Mouse (Mus musculus) cerebellum, adult (tissue): ENCODE data around the gene Aldh3b1.

ENCODE experiments used
- ATAC-seq: cut with Nextera tagmentation; 2 replicates; pipeline ENCODE4 v1.9.2; 2017; ENCODE audit warnings: mild to moderate bottlenecking, moderate library complexity, mixed read lengths; ENCODE audit not compliant: insufficient number of reproducible peaks, low FRiP score, low TSS enrichment

The Aldh3b1 gene

DNA sequence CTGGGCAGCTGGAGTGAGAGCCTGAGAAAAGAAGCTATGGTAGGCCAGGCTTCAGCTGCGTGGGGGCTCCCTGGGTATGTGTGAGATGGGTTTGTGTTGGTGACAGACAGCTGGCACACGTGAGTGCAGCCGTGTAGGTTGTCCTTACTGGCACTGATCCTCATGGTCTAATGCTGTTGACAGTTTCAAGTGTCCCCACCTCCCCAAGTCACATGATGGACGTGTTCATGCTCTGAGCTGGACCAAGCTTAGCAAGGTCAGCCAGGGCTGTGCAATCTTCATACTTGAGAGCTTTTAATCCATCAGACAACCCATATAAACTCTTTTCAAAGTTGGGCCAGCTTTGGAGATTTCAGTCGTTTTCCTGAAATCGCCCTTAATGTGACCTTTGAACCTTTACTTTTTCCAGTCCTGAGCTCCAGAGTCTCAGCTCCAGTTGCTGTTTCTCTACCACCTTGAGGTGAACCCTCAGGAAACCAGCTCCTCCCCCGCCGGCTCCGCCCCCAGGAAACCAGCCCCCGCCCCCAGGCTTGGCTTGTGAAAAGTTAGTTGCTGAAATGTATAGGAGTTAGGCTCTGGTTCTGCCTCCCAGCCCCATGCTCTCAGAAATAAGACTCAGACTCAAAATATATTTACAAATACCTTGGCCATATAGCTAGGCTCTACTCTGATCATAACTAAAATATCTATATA lies 16.4 kb upstream of the Aldh3b1 start:
- ATAC-seq: no peak

DNA sequence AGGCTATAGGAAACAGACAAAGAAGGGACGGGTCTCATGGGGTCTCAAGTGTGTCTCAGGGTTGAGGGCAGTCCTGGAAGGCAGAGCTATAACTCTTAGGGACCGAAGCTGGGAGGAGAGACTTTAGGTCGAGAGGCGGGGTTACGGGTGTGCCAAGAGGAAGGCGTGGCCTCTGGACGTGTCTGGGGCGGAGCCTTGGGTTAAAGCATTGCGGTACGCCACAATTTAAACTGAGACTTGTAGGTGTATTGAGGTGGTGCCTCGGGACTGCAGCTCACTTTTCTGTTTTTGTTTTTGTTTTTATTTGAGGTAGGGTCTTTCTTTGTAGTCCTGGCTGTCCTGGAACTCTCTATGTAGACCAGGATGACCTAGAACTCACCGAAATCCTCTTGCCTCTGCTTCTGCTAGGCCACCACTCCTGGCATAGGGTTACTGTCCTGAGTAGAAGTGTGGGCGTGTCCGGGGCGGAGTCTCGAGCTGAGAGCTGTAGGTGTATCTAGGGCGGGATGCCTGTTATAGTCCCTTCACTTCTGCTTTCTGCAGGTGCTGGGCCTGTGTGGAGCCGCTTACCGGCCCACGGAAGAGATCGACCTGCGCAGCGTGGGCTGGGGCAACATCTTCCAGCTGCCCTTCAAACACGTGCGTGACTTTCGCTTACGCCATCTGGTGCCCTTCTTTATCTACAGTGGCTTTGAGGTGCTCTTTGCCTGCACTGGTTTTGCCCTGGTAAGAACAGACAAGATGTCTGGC lies 13.6 kb upstream of the Aldh3b1 start:
- ATAC-seq: no peak

DNA sequence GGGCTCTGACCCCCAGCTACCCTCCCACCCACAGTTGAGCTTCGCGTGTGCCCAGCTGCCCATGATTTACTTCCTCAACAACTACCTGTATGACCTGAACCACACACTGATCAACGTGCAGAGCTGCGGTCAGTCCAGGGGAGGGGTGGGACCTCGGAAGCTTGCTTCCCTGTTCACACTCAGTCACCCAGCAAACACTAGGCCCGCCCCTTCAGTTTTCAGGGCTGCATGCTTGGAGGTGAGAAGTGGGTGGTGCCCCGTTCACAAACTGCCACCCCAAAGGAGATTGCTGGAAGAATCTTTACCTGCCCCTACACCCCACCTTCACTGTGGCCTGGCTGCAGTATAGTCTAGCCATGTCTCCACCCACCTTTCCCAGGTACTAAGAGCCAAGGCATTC lies 12.7 kb upstream of the Aldh3b1 start:
- ATAC-seq: no peak

DNA sequence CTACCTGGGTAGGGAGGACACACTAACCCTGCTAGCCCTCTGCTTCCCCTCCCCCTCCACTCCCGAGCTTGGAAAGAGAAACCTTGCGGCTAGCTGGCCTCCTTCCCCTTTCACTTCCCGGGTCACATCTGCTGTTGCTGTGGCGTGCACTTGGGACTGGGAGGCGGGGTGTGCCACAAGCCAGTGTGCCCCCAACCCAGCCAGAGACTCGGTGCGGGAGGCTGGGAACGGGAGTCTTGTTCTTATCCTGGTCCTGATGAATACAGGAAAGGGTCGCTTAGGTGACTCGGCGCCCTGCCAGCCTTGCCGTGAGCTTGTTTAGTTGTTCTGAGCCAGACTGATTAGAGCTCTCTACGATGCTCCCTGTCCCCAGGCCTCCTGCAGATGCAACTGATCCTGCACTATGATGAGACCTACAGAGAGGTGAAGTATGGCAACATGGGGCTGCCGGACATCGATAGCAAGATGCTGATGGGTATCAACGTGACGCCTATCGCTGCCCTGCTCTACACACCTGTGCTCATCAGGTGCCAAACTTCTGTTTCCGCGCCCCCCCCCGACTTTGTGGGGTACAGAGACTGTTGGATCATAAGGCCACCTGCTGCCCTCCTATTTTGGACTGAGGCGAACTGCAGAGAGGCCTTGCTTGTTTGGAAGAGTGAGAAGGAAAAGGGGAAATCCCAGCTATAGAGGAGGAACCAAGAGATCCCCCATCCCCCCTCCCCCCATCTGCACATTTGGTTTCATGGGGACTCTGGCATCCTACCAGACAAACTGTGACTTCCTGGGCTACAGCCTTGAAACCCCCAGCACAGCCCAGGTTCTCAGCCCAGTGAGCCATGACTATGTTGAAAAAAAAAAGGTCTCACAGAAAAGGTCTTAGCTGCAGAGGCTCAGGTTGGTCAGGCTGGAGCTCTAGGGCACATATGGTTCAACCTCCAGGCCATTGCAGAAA lies 6.6 kb upstream of the Aldh3b1 start:
- ATAC-seq: peak; percentile 26; the same call in 1 of the 2 replicates

DNA sequence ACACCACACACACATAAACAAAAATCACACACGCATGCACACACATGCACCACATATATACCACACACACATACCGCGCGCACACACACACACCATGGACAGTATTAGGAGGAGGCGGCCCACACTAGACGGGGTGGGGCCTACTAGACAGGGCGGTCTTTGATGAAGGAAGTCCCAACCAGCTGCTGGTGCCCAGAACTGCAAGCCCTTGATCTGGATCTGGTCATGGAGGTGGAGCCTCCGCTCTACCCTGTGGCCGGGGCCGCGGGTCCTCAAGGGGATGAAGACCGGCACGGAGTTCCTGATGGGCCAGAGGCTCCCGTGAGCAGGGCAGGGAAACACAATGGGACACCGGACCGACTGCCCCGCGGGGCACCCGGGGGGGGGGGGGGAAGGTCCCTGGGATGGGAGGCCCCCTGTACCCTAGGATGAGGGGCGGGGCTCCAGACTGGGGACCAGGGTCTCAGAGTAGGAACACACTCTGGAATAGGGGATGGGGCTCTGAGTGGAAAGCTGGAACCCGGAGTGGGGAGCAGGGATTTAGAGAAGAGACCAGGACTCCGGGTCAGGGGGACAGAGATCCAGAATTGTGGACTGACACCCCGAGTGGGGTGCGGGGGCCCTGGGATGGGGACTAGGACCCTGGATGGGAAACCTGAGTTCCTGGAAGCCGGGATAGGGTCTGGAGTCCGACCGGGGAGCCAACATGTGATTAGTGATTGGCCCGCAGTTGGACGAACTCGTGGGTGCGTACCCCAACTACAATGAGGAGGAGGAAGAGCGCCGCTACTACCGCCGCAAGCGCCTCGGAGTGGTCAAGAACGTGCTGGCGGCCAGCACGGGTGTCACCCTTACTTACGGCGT lies 5.7 kb upstream of the Aldh3b1 start, which contains the start of gene Unc93b1:
Unc93b1 (plus strand) TSS at position 155 of the 864 bp plus-strand sequence.
- 0 out of 2 replicates have a peak, but pooled peaks have one; percentile 20 for ATAC-seq

DNA sequence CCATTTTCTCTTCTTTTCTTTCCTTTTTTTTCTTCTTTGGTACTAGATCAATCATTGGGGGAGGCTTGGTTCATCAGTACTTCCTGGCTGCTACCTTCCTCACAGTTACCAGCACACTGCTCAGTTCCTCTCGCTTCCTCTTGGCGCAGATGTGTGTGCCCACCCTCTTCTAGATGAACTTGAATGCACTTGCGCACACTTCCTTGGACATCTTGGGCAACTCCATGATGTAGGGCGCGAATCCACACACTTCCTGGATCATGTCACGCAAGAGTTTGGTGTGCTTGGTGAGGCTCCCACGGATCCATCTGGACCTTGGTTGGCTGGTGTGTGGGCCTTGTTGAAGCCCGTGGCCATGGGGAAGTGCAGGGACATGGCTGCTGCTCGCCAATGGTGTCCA lies 2.1 kb upstream of the Aldh3b1 start:
- ATAC-seq: no peak

DNA sequence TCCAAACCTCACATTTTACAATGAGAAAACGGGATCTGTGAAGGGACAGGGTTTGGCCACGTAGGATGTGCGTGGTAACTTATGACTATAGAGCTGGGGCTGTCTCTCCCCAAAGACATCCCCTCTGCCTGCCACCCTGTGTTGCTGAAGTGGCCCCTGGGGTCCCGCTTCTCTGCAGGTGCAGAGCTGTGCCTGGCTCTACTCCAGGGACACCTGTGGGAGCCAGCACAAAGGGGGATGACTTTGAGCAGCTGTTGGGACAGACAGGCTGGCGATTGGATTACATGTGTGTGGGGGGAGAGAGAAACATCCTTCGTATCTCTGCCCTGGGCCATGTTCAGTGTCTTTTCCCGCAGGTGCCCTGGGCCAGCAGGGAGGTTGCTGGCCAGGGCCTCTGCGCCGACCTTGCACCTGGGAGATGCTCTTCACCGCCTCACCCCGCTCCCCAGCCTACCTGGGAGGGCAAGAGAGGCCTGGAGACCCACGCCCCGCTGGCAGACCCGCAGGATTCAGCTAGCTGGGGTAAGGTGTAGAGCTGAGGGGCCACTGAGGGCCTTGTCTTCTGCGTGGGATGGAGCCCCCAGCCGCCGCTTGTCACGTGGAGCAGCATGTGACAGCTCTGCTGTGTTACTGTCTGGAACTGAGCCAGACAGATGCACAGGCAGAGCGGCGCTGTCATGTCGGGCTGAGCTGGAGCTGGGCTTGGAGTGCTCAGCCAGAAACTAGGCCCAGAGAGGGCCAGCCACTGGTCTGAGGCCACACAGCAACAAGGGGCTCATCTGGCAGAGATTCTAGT lies 852 bp upstream of the Aldh3b1 start:
- no peak for ATAC-seq

DNA sequence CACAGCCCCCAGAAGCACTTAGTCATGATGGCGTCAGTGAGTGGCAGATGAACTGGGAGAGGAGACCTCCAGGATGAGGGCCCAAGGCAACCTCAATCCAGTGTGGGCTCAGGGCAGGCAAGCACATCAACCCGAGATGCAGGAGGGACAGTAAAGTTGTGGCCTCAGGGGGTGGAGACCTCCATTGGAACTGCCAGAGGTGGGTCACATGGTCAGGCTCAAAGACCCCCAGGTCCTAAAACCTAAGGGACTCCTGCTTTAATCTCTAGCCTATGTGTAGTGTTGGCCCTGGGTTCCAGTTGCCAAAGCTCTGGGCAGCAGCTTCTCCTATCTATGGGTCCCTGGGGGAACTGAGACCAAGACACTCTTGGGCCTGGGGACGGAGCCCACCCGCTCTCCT lies 829 bp downstream of the Aldh3b1 start:
- ATAC-seq: no peak

DNA sequence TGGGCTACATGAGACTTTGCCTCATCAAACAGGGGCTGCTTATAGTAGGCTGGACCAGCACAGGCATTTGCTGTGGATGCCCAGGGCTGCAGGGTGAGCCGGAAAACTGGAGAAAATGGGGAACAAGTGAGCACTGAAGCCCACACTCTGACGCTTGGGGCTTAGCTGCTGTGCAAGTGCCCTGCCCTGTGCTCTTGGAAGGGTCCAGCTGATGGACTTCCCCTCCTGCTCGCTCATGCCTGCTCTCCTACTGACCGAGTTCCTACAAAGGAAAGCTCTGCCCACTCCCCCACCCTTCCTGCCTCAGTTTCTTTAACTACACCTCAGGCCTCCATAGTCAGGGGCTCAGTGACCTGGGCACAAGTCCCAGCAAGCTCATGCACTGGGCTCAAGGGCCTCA lies 1.6 kb downstream of the Aldh3b1 start:
- ATAC-seq: no peak

DNA sequence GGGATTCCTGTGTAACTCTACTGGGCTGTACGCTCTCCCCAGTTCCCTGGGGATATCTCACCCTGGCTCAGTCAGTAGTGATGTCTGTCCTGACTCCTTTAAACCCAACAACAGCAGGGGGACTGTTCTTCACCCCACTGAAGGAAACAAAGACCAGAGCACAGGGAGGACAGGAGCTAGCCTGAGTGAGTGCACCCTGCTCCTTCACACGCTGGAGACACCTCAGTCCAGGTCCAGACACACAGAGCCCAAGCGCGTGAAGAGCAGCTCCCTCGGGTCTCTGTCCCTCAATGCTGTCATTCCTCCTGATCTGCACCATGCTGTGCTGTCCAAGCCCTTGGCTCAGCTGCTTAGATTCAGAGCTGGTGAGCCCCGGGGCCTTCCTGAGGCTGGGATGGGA lies 2.9 kb downstream of the Aldh3b1 start:
- no peak for ATAC-seq

DNA sequence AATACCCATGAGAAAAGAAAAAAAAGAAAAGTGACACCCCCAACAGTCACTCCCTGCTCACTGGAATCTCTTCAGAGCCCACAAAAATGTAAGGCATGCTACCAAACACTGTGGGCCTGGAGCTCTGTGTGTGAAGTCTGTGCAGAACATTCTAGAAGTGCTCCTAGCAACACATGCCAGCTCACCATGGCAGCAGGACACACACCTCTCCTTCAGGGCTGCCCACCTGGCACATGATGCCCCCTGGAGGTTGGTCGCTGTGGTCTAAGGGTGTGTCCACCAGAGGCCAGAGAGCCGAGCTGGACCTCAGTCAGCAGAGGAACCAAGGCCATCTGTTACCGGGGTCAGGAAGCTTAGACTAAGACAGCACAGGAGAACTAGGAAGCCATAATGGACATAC lies 3.3 kb downstream of the Aldh3b1 start:
- no peak for ATAC-seq

DNA sequence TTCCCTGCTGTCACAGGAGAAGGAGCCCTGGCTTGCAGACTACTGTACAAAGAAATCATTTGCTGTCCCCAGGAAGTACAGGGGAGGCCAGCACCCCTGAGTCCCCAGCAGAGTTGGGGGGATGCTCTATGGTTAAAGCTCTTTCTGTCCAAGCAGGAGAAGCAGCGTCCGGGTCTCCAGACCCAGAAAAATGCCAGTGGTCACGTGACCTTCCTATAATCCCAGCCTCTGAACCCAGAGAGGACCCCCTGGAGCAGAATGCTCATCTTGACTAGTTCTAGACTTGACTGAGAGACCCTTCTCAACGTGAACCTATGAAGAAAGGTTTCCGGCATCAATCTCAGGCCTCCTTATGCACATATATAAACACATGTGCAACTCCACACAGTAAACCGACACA lies 3.7 kb downstream of the Aldh3b1 start:
- no peak for ATAC-seq

DNA sequence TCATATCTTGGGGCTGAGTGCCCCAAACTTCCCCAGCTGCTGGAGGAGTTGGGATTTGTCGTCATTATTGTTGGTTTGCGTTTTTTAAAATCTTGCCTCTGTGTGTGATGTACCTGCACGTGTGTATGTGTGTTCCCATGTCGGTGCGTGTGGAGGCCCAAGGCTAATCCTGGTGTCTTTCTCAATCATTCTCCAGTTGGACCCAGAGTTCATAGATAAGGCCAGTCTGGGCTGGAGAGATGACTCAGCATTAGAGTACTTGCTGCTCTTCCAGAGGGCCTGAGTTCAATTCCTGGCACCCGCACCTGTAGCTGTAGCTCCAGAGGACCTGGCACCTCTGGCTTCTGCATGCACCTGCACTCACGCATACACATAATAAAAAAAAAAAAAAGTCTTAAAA lies 4.7 kb downstream of the Aldh3b1 start:
- no peak for ATAC-seq

DNA sequence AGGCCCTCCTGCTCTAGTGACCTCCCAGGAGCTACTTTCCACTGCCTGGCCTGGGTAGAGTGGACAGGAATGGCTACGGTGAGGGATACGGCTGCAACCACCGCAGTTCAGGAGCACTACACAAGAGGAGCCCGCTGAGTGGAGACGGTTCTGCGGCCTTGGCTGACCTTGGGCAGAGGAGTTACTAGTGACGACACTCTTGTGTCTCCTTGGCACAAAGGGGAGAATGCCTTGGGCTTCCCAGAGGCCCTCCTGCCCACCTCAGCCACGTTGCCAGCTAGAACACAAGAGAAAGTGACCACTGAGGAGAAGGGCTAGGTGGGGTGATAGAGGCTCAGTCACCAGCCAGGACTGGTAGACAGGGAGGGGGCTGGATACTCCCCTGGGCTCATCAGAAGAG lies 5.4 kb downstream of the Aldh3b1 start:
- no peak for ATAC-seq

DNA sequence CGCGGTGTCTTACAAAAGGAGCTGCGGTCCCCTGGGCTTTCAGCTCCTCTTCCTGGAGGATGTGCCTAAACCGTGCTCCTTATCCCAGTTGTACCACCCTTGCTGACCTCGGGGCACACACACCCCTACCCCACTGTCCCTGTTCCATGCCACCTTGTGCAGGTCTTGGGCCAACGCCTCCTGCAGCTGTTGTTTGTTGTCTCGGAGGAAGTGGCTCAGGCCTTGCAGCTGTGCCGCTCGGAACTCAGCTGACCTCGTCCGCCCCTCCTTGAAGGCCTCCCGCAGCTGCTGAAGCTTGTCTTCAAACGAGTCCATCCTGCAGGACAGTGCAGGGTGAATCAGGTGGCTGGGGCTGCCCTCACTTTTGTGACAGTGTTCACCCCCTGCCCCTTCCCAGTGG lies 6.0 kb downstream of the Aldh3b1 start:
- no peak for ATAC-seq

DNA sequence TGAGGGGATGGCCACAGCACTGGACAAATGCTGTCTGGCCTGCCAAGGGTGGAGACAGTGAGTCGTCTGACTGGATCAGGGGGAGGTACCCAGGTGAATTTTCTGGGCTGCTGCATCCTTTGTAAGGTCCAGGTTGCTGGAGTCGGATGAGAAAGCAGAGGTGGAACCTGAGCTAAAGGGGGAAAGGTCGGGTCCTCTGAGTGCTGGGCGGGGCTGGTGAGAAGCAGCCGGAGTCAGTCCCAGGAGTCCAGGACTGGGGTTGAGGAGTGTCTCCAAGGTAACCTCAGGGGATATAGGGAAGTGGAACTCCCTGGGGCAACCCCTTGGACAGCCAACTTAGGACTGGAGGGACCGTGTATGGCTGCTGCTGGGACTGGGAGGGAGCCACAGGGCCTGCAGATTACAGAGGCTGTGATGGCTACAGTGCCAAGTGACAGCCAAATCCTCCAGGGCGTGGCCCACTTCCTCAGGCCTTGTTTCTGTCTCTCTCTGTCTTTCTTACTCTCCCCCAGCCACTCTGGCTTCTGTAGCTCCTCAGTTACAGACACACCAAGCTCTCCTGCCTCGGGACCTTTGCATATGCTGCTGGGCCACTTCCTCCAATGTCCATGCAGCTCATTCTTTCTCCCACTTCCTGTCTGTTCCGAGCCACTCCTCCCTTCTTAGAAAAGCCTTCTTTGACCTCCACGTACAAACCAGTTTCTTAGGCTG lies 6.8 kb downstream of the Aldh3b1 start:
- no peak for ATAC-seq

DNA sequence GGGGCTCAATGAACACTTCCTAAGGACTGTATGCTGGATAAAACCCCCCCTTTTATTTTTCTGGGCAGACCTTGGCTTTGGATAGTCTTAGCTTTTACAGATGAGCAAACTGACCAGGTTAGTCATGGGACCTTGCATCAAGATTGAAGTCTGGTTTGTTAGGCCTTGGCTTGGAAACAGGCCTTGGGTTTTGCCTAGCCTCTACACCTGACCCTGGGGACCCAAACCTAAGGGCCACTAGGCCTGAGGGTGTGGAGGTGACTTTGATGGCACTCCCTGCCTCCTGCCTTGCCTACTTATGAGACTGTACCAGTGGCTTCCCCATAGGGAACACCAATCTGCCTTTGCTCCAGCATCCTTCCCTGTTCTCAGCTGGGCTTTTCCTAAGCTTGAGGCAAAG lies 9.7 kb downstream of the Aldh3b1 start:
- no peak for ATAC-seq

DNA sequence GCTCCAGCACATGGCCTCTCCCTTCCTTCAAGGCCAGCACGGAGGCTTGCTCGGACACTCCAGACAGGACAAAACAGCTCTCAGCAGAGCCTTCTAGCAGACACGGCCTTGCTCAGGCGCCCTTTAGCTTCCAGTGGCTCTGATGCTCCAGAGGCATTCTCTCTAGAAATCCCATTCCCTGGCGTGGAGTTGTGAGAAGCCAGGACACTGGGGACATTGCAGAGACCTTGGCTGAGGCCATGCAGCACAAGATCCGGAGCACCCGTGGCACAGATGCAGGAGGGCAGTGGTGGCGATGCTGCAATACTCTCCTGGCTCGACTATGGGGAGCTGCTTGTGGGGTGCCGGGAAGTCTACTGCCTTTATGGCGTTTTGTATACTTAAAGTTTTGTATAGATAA lies 12.9 kb downstream of the Aldh3b1 start:
- ATAC-seq: no peak

DNA sequence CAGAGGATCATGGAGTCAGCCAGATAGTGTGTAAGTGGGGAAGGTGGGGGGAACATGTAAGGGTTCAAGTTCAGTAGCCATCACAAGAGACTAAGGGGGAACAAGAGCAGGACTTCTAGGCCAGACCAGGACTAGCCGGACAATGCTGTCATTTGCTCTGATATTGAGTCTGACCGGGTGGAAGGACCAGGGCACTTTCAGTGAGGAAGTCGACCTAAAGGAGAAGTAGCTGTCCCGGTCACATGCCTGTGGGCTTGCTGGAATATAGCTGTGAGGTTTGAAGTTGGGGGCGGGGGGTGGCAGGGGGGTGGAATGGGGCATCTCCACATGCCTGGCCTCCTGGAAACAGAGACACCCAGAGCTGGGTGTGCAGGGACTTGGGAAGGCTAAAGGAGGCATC lies 15.1 kb downstream of the Aldh3b1 start:
- no peak for ATAC-seq
